Mouse (Mus musculus): ENCODE measurements around the gene Klri1. TPM values are rescaled to one million over a fixed set of nuclear protein-coding genes. Genes with fewer than 3 reads are reported as not detected.
"Not testable (repeated sequence)": the region's sequence is repeated elsewhere in the genome, so short reads cannot be mapped to it uniquely, and the experiment has no call there.

The Klri1 gene
- polyA plus RNA-seq (2016; fragmentation: Nextera tagmentation; extraction: Ambion mirVana): not detected in 2 replicates

- Histone ChIP-seq H3K4me2 (replicated peaks) (no peak within 1 kb of the TSS), H3K27me3 (replicated peaks) (no peaks in the 10 kb centered on the region), H3K4me3 (no peak within 1 kb of the TSS), H3K4me1 (no peaks in the 10 kb centered on the region), H3K9me3 (no peaks in the 10 kb centered on the region), H3K9ac (no peak within 1 kb of the TSS), H3K36me3 (no peaks in the 10 kb centered on the region), H3K27ac (no peak within 1 kb of the TSS)
- WGBS: 91% methylated on average over 4 of the region's 4 CpGs
- ATAC-seq (ENCODE audit: low FRiP score, low read depth): no peak
Observed at GRCm38 (mm10) chr6:129717032-129717431, at the start of gene Klri1. TSS of gene Klri1 (minus strand) at chr6:129717132.

DNA sequence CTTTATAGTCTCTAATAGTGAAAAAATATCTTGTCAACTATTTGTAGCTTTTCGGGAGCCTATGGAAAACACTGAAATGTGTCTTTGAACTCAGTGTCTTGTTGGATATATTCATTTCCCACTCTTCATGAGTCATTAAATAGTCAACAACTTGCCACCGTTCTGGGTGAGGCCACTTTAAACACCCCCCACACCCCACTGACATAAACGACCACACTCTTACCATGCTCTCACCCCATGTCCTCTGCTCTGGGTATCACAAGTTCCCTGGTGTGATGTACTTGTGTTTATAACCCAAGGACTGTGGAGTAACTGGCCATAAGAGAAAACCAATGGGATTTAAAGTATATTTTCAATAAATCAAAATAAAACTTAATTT, 30.7 kb upstream of the Klri1 start:
- WGBS: 83% methylated on average over 3 of the region's 3 CpGs
- no peak overlapping the region for H3K9ac ChIP-seq
- no peak for ATAC-seq (ENCODE audit: low FRiP score, low read depth)
- no peaks in the 10 kb centered on the region for H3K4me1 ChIP-seq
- H3K27me3 ChIP-seq (replicated peaks): no peaks in the 10 kb centered on the region
- no peak overlapping the region for H3K4me2 ChIP-seq (replicated peaks)
- no peak overlapping the region for H3K27ac ChIP-seq
- no peaks in the 10 kb centered on the region for H3K36me3 ChIP-seq
- no peak overlapping the region for H3K4me3 ChIP-seq
- no peaks in the 10 kb centered on the region for H3K9me3 ChIP-seq

GRCm38 (mm10) chr6:129747016-129747653, 30.2 kb upstream of the Klri1 start:
- no peaks in the 10 kb centered on the region for H3K4me1 ChIP-seq
- no peak overlapping the region for H3K4me2 ChIP-seq (replicated peaks)
- no peak for ATAC-seq (ENCODE audit: low FRiP score, low read depth)
- H3K27me3 ChIP-seq (replicated peaks): no peaks in the 10 kb centered on the region
- H3K9me3 ChIP-seq: no peaks in the 10 kb centered on the region
- H3K9ac ChIP-seq: no peak overlapping the region
- H3K27ac ChIP-seq: no peak overlapping the region
- H3K4me3 ChIP-seq: no peak overlapping the region
- H3K36me3 ChIP-seq: no peaks in the 10 kb centered on the region
- 85% methylated on average over 4 of the region's 4 CpGs for WGBS

GRCm38 (mm10) chr6:129746151-129746550, 29.2 kb upstream of the Klri1 start:
- Histone ChIP-seq H3K9me3 (no peaks in the 10 kb centered on the region), H3K27ac (no peak overlapping the region), H3K4me2 (replicated peaks) (no peak overlapping the region), H3K27me3 (replicated peaks) (no peaks in the 10 kb centered on the region), H3K36me3 (no peaks in the 10 kb centered on the region), H3K9ac (no peak overlapping the region), H3K4me3 (no peak overlapping the region), H3K4me1 (no peaks in the 10 kb centered on the region)
- WGBS: 78% methylated on average over 3 of the region's 3 CpGs
- no peak for ATAC-seq (ENCODE audit: low FRiP score, low read depth)

DNA sequence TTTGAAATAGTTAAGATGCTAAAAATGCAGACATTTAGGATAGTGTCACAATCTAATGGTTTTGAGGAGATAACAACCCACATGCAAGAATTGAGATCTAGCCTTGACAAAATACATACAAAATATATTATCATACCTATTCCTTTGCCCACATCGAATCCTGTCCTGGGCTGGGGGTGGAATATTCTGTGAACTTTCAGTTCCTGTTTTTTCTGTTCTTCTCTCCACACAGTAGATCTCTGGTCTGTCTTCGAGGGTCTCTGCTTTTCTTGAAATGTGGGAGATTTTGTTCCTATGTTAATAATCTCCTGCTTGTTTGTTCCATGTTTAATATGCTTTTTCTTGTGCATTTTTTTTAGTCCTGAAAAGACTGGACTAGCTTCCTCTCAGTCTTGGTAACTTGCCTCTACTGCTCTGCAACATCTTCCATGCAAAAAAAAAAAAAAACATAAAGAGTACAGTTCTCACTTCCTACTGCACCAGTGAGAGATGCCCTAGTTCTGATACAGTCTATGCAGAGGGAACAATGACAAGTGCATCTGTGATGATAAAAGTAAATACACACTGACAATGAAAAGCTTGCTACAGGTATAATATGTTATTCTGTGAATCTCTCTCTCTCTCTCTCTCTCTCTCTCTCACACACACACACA, 23.3 kb upstream of the Klri1 start, which contains the start of gene Klri2:
TSS of gene Klri2 (minus strand) at position 416 of the 653 bp plus-strand sequence.
- WGBS: 80% methylated on average over 2 of the region's 2 CpGs
- Histone ChIP-seq H3K9ac (no peak within 1 kb of the TSS), H3K4me2 (replicated peaks) (no peak within 1 kb of the TSS), H3K9me3 (no peaks in the 10 kb centered on the region), H3K4me1 (no peaks in the 10 kb centered on the region), H3K27ac (no peak within 1 kb of the TSS), H3K4me3 (no peak within 1 kb of the TSS), H3K27me3 (replicated peaks) (no peaks in the 10 kb centered on the region), H3K36me3 (no peaks in the 10 kb centered on the region)
- ATAC-seq (ENCODE audit: low FRiP score, low read depth): no peak

DNA sequence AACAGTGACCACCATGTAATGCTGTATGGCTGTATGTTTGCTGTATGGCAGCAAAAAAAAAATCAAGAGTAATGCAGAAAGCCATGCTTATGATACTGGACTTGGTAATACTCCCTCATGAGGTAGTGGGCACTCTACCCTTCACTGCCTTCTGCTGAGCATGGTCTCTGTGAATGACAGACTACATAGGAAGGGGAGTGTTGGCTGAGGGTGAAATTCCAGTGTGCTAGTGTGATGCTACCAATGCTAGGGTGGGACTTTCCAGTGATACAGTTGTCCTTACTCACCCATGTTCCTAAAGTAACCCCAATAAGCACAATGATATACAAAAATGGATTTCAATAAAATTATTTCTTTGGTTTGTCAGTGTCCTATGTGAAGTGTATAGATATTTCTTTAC, 19.5 kb upstream of the Klri1 start:
- no peak for ATAC-seq (ENCODE audit: low FRiP score, low read depth)
- no peak overlapping the region for H3K27ac ChIP-seq
- H3K4me2 ChIP-seq (replicated peaks): no peak overlapping the region
- no peaks in the 10 kb centered on the region for H3K27me3 ChIP-seq (replicated peaks)
- H3K36me3 ChIP-seq: no peaks in the 10 kb centered on the region
- no peaks in the 10 kb centered on the region for H3K9me3 ChIP-seq
- no peak overlapping the region for H3K4me3 ChIP-seq
- no peak overlapping the region for H3K9ac ChIP-seq
- no peaks in the 10 kb centered on the region for H3K4me1 ChIP-seq

- Histone ChIP-seq H3K36me3 (no peaks in the 10 kb centered on the region), H3K4me3 (no peak overlapping the region), H3K27ac (no peak overlapping the region), H3K4me2 (replicated peaks) (no peak overlapping the region), H3K9ac (no peak overlapping the region), H3K27me3 (replicated peaks) (no peaks in the 10 kb centered on the region), H3K4me1 (no peaks in the 10 kb centered on the region), H3K9me3 (no peaks in the 10 kb centered on the region)
- 81% methylated on average over 1 of the region's 1 CpGs for WGBS
- ATAC-seq (ENCODE audit: low FRiP score, low read depth): no peak
Observed at GRCm38 (mm10) chr6:129727237-129727636, 10.3 kb upstream of the Klri1 start.

DNA sequence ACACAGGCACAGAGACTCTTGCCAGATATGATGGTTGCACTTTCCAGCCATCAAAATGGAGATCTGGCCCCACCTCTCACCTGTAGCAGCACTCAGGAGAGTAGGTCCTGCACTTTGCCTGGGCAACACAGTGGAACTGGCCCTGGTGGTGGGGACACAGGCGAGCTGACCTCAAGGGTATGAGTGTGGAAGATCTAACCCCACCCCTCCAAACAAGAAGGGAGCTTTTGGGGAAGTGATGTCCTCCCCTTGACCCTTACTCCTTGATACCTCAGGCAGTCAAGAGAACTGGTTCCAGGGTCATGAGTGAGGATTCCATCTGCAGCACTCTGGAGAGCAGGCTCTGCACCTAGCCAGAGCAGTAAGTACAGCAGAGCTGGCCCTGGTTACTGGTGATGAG, 4.5 kb upstream of the Klri1 start:
- WGBS: 78% methylated on average over 1 of the region's 1 CpGs
- H3K4me3 ChIP-seq: no peak overlapping the region
- H3K4me2 ChIP-seq (replicated peaks): no peak overlapping the region
- no peaks in the 10 kb centered on the region for H3K36me3 ChIP-seq
- no peak overlapping the region for H3K27ac ChIP-seq
- no peaks in the 10 kb centered on the region for H3K27me3 ChIP-seq (replicated peaks)
- H3K9ac ChIP-seq: no peak overlapping the region
- no peak for ATAC-seq (ENCODE audit: low FRiP score, low read depth)
- H3K9me3 ChIP-seq: no peaks in the 10 kb centered on the region
- no peaks in the 10 kb centered on the region for H3K4me1 ChIP-seq

DNA sequence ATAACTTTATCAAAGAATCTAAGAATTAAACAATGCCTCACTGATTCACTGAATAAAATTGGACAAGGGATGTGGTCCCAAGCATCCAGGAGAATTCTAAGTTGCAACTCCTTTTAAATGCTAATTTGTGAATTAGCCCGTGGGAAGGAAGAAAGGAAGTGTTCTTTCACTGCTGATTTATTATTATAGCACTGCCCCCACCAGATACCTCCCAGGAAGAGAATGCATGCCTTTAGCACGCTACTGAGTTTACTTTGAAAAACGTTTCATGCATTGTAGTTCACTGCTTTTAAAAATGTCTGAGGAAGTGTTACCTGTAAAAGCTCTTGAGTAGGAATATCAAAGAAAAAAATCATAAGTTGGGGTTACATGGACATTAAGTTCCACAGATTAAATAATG, 3.6 kb upstream of the Klri1 start:
- Histone ChIP-seq H3K4me1 (no peaks in the 10 kb centered on the region), H3K4me3 (no peak overlapping the region), H3K27me3 (replicated peaks) (no peaks in the 10 kb centered on the region), H3K36me3 (no peaks in the 10 kb centered on the region), H3K9me3 (no peaks in the 10 kb centered on the region), H3K4me2 (replicated peaks) (no peak overlapping the region), H3K27ac (no peak overlapping the region), H3K9ac (no peak overlapping the region)
- ATAC-seq (ENCODE audit: low FRiP score, low read depth): peak; percentile 68; the same call in 1 of the 2 replicates
- 4% methylated on average over 3 of the region's 3 CpGs for WGBS

DNA sequence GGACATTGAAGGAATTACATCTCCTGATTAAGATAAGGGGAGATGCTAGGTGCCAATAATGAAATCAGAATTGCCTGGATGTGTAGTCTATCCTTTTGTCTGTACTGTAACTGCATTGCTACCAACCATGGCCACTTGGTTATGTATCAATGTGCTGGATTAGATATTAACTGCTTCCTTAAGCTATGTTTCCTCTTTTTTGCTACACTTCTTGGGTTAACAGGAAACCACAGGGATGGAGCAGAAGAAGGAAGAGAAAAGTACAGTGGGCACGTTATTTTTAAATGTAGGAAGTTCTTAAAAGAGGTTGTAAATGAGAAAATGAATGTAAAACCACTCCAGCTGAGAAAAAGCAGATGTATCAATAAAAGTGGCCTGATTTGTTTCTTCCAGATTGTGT, 3.4 kb downstream of the Klri1 start:
- H3K9ac ChIP-seq: no peak overlapping the region
- ATAC-seq (ENCODE audit: low FRiP score, low read depth): no peak
- no peaks in the 10 kb centered on the region for H3K36me3 ChIP-seq
- no peaks in the 10 kb centered on the region for H3K27me3 ChIP-seq (replicated peaks)
- H3K9me3 ChIP-seq: no peaks in the 10 kb centered on the region
- H3K4me1 ChIP-seq: no peaks in the 10 kb centered on the region
- H3K27ac ChIP-seq: no peak overlapping the region
- no peak overlapping the region for H3K4me2 ChIP-seq (replicated peaks)
- WGBS: 53% methylated on average over 1 of the region's 1 CpGs
- no peak overlapping the region for H3K4me3 ChIP-seq

- H3K27ac ChIP-seq; H3K9ac ChIP-seq; H3K4me1 ChIP-seq; H3K4me2 ChIP-seq (replicated peaks); H3K36me3 ChIP-seq; H3K27me3 ChIP-seq (replicated peaks); H3K9me3 ChIP-seq; ATAC-seq (ENCODE audit: low FRiP score, low read depth); H3K4me3 ChIP-seq: not testable (repeated sequence)
- whole genome bisulfite sequencing: 89% methylated on average over 10 of the region's 10 CpGs
Observed at GRCm38 (mm10) chr6:129691436-129691835, 25.5 kb downstream of the Klri1 start.

GRCm38 (mm10) chr6:129680379-129680778, 36.6 kb downstream of the Klri1 start:
- WGBS: 88% methylated on average over 1 of the region's 1 CpGs
- Histone ChIP-seq H3K27me3 (replicated peaks) (no peaks in the 10 kb centered on the region), H3K9ac (no peak overlapping the region), H3K4me3 (no peak overlapping the region), H3K36me3 (no peaks in the 10 kb centered on the region), H3K9me3 (no peaks in the 10 kb centered on the region), H3K4me1 (no peaks in the 10 kb centered on the region), H3K27ac (no peak overlapping the region), H3K4me2 (replicated peaks) (no peak overlapping the region)
- no peak for ATAC-seq (ENCODE audit: low FRiP score, low read depth)

DNA sequence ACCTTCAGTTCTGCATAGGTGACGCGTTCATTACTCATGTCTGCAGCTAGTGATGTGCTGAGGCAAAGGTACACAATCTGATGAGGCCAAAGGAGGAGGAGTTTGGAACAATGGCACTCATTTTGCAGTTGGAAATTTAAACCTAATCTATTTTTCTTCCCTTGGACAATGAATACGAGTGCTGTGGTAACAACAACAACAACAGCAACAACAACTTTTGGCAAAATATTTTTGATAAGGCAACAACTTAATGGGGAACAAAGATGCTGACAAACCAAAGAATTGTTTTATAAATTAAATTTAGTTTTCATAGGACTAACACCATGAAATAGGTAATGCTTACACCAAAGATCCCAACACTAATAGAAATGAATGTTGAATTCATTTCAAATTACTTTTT, 38.1 kb downstream of the Klri1 start, which contains the start of gene Klrc1:
TSS of gene Klrc1 (minus strand) at position 101 of the 400 bp plus-strand sequence.
- H3K4me2 ChIP-seq (replicated peaks): no peak within 1 kb of the TSS
- WGBS: 84% methylated on average over 3 of the region's 3 CpGs
- no peaks in the 10 kb centered on the region for H3K9me3 ChIP-seq
- no peak within 1 kb of the TSS for H3K9ac ChIP-seq
- no peak within 1 kb of the TSS for H3K27ac ChIP-seq
- ATAC-seq (ENCODE audit: low FRiP score, low read depth): no peak
- H3K4me1 ChIP-seq: no peaks in the 10 kb centered on the region
- H3K27me3 ChIP-seq (replicated peaks): no peaks in the 10 kb centered on the region
- H3K36me3 ChIP-seq: no peaks in the 10 kb centered on the region
- H3K4me3 ChIP-seq: no peak within 1 kb of the TSS
